Mouse (Mus musculus): ENCODE data around the gene Crcp. TPM values are rescaled to one million over a fixed set of nuclear protein-coding genes. Genes with fewer than 3 reads are reported as not detected.

The Crcp gene
- total and polyA plus RNA-seq, 3 experiments, result 42.3 to 63.2 (median 58.3) TPM

GRCm38 (mm10) chr5:130109348-130109747 is 80.3 kb downstream of the Crcp start:
- in situ Hi-C loops (cut with MboI; ENCODE audit: low pct_ligation_motif_present, low pct_unique_long_range_greater_than_20kb, low sequenced_read_pairs), result no loop called here
- TF ChIP-seq BHLHE40 (IDR thresholded peaks at IDR 0.05; ENCODE audit: low read depth, low read length), result no peak
- TF ChIP-seq CHD2 (IDR thresholded peaks at IDR 0.05; ENCODE audit: low read length), result no peak
- TF ChIP-seq RCOR1 (conservative IDR thresholded peaks at IDR 0.05; ENCODE audit: low read depth, low read length), result no peak
- TF ChIP-seq SMC3 (IDR thresholded peaks at IDR 0.05; ENCODE audit: low read depth, low read length), result no peak
- DNase-seq (ENCODE audit: extremely low read depth), result no peak
- H3K9me3 ChIP-seq (replicated peaks; ENCODE audit: low read length), result no peaks in the 10 kb centered on the region
- no peak overlapping the region for H3K27ac ChIP-seq (ENCODE audit: insufficient read depth, low read depth)
- no peaks in the 10 kb centered on the region for H3K27me3 ChIP-seq (replicated peaks)
- no peak overlapping the region for H3K4me2 ChIP-seq (ENCODE audit: insufficient read depth, low read depth, poor library complexity, severe bottlenecking)
- no peaks in the 10 kb centered on the region for H3K79me2 ChIP-seq (replicated peaks; ENCODE audit: control insufficient read depth, extremely low read depth, insufficient read depth, poor library complexity, severe bottlenecking)
- dilution Hi-C loops (cut with MboI; ENCODE audit: extremely low pct_ligation_motif_present, extremely low pct_unique_long_range_greater_than_20kb, low sequenced_read_pairs), result no loop called here
- H3K4me3 ChIP-seq (replicated peaks in 1 of 3; ENCODE audit: low read depth in 2 of 3, low read length in 2 of 3, poor library complexity in 1 of 3), result no peak overlapping the region
- no peak overlapping the region for H3K9ac ChIP-seq (ENCODE audit: insufficient read depth, low read depth)
- H3K36me3 ChIP-seq (replicated peaks in 1 of 2; ENCODE audit: control insufficient read depth in 1 of 2, insufficient read depth in 1 of 2, low read length in 1 of 2), result peaks cover 7 to 82% of the 10 kb centered on the region in 2 experiments
- H3K4me1 ChIP-seq (ENCODE audit: control insufficient read depth in 1 of 2, insufficient read depth in 2 of 2), result peaks cover 9 to 16% of the 10 kb centered on the region in 2 experiments; a peak in 2 of 4 replicates

Other genes with a start within 250 kb of the Crcp start
- gene Psph, start 241.8 kb upstream of the Crcp start, total RNA-seq (2012; rRNA removed), result 145 and 232 TPM in 2 replicates
- gene Psph, start 241.8 kb upstream of the Crcp start, total RNA-seq (2014; rRNA removed), result 199 and 252 TPM in 2 replicates
- gene Psph, start 241.8 kb upstream of the Crcp start, polyA plus RNA-seq (2012; ENCODE audit: insufficient read length, low read depth), result 128 and 139 TPM in 2 replicates
- gene Sumf2, start 182.3 kb upstream of the Crcp start, total RNA-seq (2012; rRNA removed), result 43.0 and 47.8 TPM in 2 replicates
- 30.7 and 34.6 TPM in 2 replicates for gene Sumf2, start 182.3 kb upstream of the Crcp start, total RNA-seq (2014; rRNA removed)
- 39.7 and 50.3 TPM in 2 replicates for gene Sumf2, start 182.3 kb upstream of the Crcp start, polyA plus RNA-seq (2012; ENCODE audit: insufficient read length, low read depth)
- gene Chchd2, start 141.8 kb upstream of the Crcp start, total RNA-seq (2012; rRNA removed), result 552 and 592 TPM in 2 replicates
- 988 and 1,007 TPM in 2 replicates for gene Chchd2, start 141.8 kb upstream of the Crcp start, total RNA-seq (2014; rRNA removed)
- gene Chchd2, start 141.8 kb upstream of the Crcp start, polyA plus RNA-seq (2012; ENCODE audit: insufficient read length, low read depth), result 346 and 370 TPM in 2 replicates
- 4.5 and 5.4 TPM in 2 replicates for gene Zbed5, start 133.6 kb upstream of the Crcp start, total RNA-seq (2012; rRNA removed)
- 6.4 and 7.4 TPM in 2 replicates for gene Zbed5, start 133.6 kb upstream of the Crcp start, total RNA-seq (2014; rRNA removed)
- 4.9 and 5.1 TPM in 2 replicates for gene Zbed5, start 133.6 kb upstream of the Crcp start, polyA plus RNA-seq (2012; ENCODE audit: insufficient read length, low read depth)
- 0.21 and 0.25 TPM in 2 replicates for gene Phkg1, start 130.7 kb upstream of the Crcp start, total RNA-seq (2012; rRNA removed)
- 0.23 TPM in 1 of 2 replicates, not detected in the other for gene Phkg1, start 130.7 kb upstream of the Crcp start, total RNA-seq (2014; rRNA removed)
- 0.16 and 0.61 TPM in 2 replicates for gene Phkg1, start 130.7 kb upstream of the Crcp start, polyA plus RNA-seq (2012; ENCODE audit: insufficient read length, low read depth)
- 0.46 and 0.68 TPM in 2 replicates for gene Nupr1l, start 120.8 kb upstream of the Crcp start, total RNA-seq (2012; rRNA removed)
- 0.46 TPM in 1 of 2 replicates, not detected in the other for gene Nupr1l, start 120.8 kb upstream of the Crcp start, total RNA-seq (2014; rRNA removed)
- not detected in 2 replicates for gene Nupr1l, start 120.8 kb upstream of the Crcp start, polyA plus RNA-seq (2012; ENCODE audit: insufficient read length, low read depth)
- 8.7 and 11.0 TPM in 2 replicates for gene Vkorc1l1, start 87.3 kb upstream of the Crcp start, total RNA-seq (2012; rRNA removed)
- gene Vkorc1l1, start 87.3 kb upstream of the Crcp start, total RNA-seq (2014; rRNA removed), result 27.0 and 31.4 TPM in 2 replicates
- gene Vkorc1l1, start 87.3 kb upstream of the Crcp start, polyA plus RNA-seq (2012; ENCODE audit: insufficient read length, low read depth), result 25.4 and 33.1 TPM in 2 replicates
- gene Gusb, start 26.2 kb upstream of the Crcp start, total RNA-seq (2012; rRNA removed), result 180 and 187 TPM in 2 replicates
- 72.4 and 73.4 TPM in 2 replicates for gene Gusb, start 26.2 kb upstream of the Crcp start, total RNA-seq (2014; rRNA removed)
- gene Gusb, start 26.2 kb upstream of the Crcp start, polyA plus RNA-seq (2012; ENCODE audit: insufficient read length, low read depth), result 200 and 210 TPM in 2 replicates
- gene Asl, start within 50 bp of the Crcp start, total RNA-seq (2012; rRNA removed), result 54.4 and 70.4 TPM in 2 replicates
- 44.8 and 45.3 TPM in 2 replicates for gene Asl, start within 50 bp of the Crcp start, total RNA-seq (2014; rRNA removed)
- gene Asl, start within 50 bp of the Crcp start, polyA plus RNA-seq (2012; ENCODE audit: insufficient read length, low read depth), result 60.1 and 61.0 TPM in 2 replicates
- gene Tpst1, start 44.0 kb downstream of the Crcp start, total RNA-seq (2012; rRNA removed), result 36.8 and 45.5 TPM in 2 replicates
- gene Tpst1, start 44.0 kb downstream of the Crcp start, total RNA-seq (2014; rRNA removed), result 49.9 and 52.5 TPM in 2 replicates
- 43.2 and 50.4 TPM in 2 replicates for gene Tpst1, start 44.0 kb downstream of the Crcp start, polyA plus RNA-seq (2012; ENCODE audit: insufficient read length, low read depth)
- gene Kctd7, start 115.6 kb downstream of the Crcp start, total RNA-seq (2012; rRNA removed), result 3.7 and 4.3 TPM in 2 replicates
- 2.8 and 3.3 TPM in 2 replicates for gene Kctd7, start 115.6 kb downstream of the Crcp start, total RNA-seq (2014; rRNA removed)
- 2.6 and 2.8 TPM in 2 replicates for gene Kctd7, start 115.6 kb downstream of the Crcp start, polyA plus RNA-seq (2012; ENCODE audit: insufficient read length, low read depth)
- gene Rabgef1, start 142.5 kb downstream of the Crcp start, total RNA-seq (2012; rRNA removed), result 26.4 and 26.7 TPM in 2 replicates
- gene Rabgef1, start 142.5 kb downstream of the Crcp start, total RNA-seq (2014; rRNA removed), result 19.3 and 20.1 TPM in 2 replicates
- 31.6 and 34.4 TPM in 2 replicates for gene Rabgef1, start 142.5 kb downstream of the Crcp start, polyA plus RNA-seq (2012; ENCODE audit: insufficient read length, low read depth)
- 82.9 and 100 TPM in 2 replicates for gene Tmem248, start 187.8 kb downstream of the Crcp start, total RNA-seq (2012; rRNA removed)
- 72.1 and 77.6 TPM in 2 replicates for gene Tmem248, start 187.8 kb downstream of the Crcp start, total RNA-seq (2014; rRNA removed)
- gene Tmem248, start 187.8 kb downstream of the Crcp start, polyA plus RNA-seq (2012; ENCODE audit: insufficient read length, low read depth), result 80.9 and 87.7 TPM in 2 replicates
- gene Sbds, start 226.2 kb downstream of the Crcp start, total RNA-seq (2012; rRNA removed), result 37.0 and 48.7 TPM in 2 replicates
- 43.9 and 44.0 TPM in 2 replicates for gene Sbds, start 226.2 kb downstream of the Crcp start, total RNA-seq (2014; rRNA removed)
- gene Sbds, start 226.2 kb downstream of the Crcp start, polyA plus RNA-seq (2012; ENCODE audit: insufficient read length, low read depth), result 81.2 and 93.2 TPM in 2 replicates
- gene Tyw1, start 226.3 kb downstream of the Crcp start, total RNA-seq (2012; rRNA removed), result 45.5 and 46.5 TPM in 2 replicates
- 34.7 and 35.1 TPM in 2 replicates for gene Tyw1, start 226.3 kb downstream of the Crcp start, total RNA-seq (2014; rRNA removed)
- gene Tyw1, start 226.3 kb downstream of the Crcp start, polyA plus RNA-seq (2012; ENCODE audit: insufficient read length, low read depth), result 34.0 and 37.1 TPM in 2 replicates

All from CH12.LX (cell line).